Comparison of ENCODE assay signal across 1 mouse cellular context in genomic region chr1:58445861-58446260, GRCm38 (mm10).
TF ChIP-seq lines count a peak whose summit lies in the region.

No protein-coding gene starts in this region.

TF ChIP-seq in MEL, 35 proteins besides CTCF, POLR2A, EP300 and RAD21:
- TF ChIP-seq TAL1 (IDR thresholded peaks at IDR 0.05; ENCODE audit: low read length) (no peak), ETS1 (IDR thresholded peaks at IDR 0.05; ENCODE audit: low read depth, low read length) (no peak), BHLHE40 (IDR thresholded peaks at IDR 0.05; ENCODE audit: borderline replicate concordance, low read depth, low read length) (no peak), GABPA (IDR thresholded peaks at IDR 0.05; ENCODE audit: low read depth, low read length) (no peak), MXI1 (IDR thresholded peaks at IDR 0.05; ENCODE audit: low read depth, low read length) (no peak), TCF12 (IDR thresholded peaks at IDR 0.05; ENCODE audit: low read depth, low read length) (no peak), UBTF (IDR thresholded peaks at IDR 0.05; ENCODE audit: borderline replicate concordance, insufficient read depth, low read depth, low read length) (no peak), ZNF384 (IDR thresholded peaks at IDR 0.05; ENCODE audit: low read depth, low read length) (no peak), CHD1 (IDR thresholded peaks at IDR 0.05; ENCODE audit: low read depth, low read length) (no peak), POLR2AphosphoS2 (IDR thresholded peaks at IDR 0.05; ENCODE audit: low read length) (no peak), E2F4 (IDR thresholded peaks at IDR 0.05; ENCODE audit: borderline replicate concordance, low read depth, low read length) (no peak), KAT2A (conservative IDR thresholded peaks at IDR 0.05; ENCODE audit: low read depth, low read length) (no peak), TBP (IDR thresholded peaks at IDR 0.05; ENCODE audit: low read depth, low read length) (no peak), MYB (IDR thresholded peaks at IDR 0.05; ENCODE audit: low read depth, low read length) (no peak), CHD2 (IDR thresholded peaks at IDR 0.05; ENCODE audit: low read length) (no peak)
TF ChIP-seq in MEL: peak in this region for 0.
